Mouse (Mus musculus): Measurements from ENCODE around the gene Ascc1.
A peak's percentile ranks its signal among the peaks of the same experiment; 100 is the strongest.

Ascc1 gene

GRCm38 (mm10) chr10:60016223-60016622, 13.6 kb downstream of the Ascc1 start:
- DNase-seq (ENCODE audit: low read depth, low spot score), result no peak

DNA sequence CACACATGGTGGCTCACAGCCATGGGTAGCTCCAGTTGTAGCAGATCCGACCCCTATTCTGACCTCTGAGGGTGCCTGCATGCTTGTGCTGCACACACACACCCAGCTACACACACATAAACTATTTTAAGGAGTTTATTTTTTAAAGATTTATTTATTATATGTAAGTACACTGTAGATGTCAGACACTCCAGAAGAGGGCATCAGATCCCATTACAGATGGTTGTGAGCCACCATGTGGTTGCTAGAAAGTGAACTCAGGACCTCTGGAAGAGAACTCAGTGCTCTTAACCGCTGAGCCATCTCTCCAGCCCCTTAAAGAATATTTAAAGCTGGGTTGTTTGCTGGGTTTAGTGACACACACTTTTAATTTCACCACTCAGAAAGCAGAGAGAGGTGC, 16.7 kb downstream of the Ascc1 start:
- DNase-seq (ENCODE audit: low read depth, low spot score), result peak; percentile 9

DNA sequence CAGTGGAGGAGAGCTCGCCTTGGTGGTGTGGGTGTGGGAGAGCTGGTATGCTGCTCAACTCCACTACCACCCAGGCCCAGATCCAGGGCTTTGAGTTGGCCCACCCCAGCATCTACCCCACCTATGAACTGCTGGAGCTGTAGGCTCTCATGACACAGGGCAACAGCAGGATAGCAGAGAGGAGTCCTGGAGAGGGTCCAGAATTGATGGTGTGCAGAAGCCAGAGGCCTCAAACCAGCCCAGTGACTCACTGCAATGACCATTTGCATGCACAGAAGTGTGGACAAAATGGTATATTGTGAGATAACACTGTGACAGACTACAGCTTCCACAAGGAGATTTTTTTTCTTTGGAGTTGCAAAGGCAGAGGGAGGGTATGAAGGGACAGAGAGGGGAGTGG, 21.1 kb downstream of the Ascc1 start:
- DNase-seq (ENCODE audit: low read depth, low spot score), result peak; percentile 68

DNA sequence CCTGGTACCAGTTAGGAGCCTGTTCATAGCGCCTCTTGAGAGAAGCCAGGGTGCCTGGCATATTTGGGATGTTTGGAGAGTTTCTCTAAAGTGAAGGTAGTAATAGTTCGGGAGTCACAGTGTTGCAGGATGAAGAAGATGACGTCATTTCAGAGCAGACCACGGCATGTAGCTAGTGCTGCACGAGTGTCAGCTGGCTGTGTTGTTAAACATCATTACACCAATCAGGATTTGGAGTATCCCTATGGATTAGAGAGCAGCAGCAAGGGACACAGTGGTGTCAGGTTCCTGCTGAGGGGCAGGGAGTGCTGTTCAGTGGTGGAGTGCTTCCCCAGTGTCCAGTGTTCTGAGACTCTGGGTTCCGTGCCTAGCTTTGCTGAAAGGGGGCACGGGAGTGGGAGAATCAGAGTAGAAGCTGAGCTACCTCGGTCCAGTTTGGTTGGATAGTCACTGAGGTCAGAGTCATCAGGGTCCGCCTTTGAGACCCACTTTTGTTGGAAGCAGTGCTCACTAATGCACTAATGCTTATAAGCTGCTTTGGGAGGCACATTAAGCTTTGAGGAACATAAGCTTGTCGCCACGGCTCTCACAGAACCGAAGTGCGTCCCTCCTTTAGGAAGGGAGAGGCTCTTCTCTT, 24.3 kb downstream of the Ascc1 start:
- DNase-seq (ENCODE audit: low read depth, low spot score), result no peak

- DNase-seq (ENCODE audit: low read depth, low spot score), result no peak
Observed at GRCm38 (mm10) chr10:60027619-60028084, 25.0 kb downstream of the Ascc1 start.

- DNase-seq (ENCODE audit: low read depth, low spot score), result no peak
Observed at GRCm38 (mm10) chr10:60028181-60028580, 25.6 kb downstream of the Ascc1 start.

GRCm38 (mm10) chr10:60028979-60029378, 26.4 kb downstream of the Ascc1 start:
- no peak for DNase-seq (ENCODE audit: low read depth, low spot score)

DNA sequence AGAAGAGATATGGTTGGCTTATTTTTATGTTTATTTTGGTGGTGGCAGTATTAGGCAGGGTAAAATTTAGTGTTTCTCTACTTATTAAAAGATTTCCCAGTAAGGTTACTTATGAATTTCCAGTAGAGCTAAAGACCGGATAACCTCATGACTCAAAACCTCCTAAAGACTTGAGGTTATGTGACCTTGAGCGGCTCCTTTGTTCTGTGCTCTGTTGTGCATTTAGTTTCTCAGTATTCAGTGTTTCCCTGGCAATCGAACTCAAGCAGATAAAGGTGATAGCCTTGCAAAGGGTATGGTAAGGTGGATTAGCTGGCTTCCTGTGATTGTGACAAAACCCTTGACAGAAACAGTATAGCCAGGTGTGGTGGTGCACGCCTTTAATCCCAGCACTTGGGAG, 26.8 kb downstream of the Ascc1 start:
- DNase-seq (ENCODE audit: low read depth, low spot score), result no peak

DNA sequence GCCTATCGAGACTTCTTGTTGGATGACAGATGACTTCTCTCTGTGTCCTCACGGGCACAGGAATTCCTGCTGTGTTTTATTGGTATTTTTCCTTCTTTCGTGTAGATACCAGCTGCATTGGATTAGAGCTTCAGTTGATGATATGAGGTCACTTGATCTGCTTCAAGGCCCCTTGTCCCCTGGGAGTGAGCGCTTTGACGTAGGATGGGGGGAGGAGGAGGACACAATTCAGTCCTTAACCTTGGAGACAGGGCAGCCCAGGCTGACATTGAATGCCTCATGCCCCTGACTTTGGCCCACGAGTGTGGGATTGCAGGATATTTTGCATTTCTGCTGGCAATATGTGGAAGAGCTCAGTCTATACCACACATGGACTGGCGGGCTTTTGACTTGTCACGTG, 29.0 kb downstream of the Ascc1 start:
- no peak for DNase-seq (ENCODE audit: low read depth, low spot score)

DNA sequence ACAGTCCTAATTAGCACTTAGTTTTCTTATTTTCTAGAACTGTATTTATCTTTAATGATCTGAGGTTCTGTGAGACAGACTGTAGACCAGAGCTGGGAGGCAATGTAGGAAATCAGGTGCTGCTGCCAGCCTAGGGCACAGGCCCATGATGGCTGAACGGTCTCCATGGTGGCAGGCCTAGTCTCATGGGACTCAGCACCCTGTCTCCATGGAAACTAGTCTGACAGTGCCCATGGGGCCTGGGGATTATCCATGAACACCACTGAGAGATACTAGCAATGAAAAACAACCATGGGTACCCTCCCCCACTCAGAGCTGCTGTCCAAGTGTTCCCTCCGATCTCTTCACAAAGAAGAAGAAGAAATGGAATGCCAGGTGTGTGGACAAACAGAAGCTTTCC, 29.4 kb downstream of the Ascc1 start:
- no peak for DNase-seq (ENCODE audit: low read depth, low spot score)

GRCm38 (mm10) chr10:60032622-60033021, 30.0 kb downstream of the Ascc1 start:
- no peak for DNase-seq (ENCODE audit: low read depth, low spot score)

GRCm38 (mm10) chr10:60033064-60033463, 30.5 kb downstream of the Ascc1 start:
- DNase-seq (ENCODE audit: low read depth, low spot score), result no peak

DNA sequence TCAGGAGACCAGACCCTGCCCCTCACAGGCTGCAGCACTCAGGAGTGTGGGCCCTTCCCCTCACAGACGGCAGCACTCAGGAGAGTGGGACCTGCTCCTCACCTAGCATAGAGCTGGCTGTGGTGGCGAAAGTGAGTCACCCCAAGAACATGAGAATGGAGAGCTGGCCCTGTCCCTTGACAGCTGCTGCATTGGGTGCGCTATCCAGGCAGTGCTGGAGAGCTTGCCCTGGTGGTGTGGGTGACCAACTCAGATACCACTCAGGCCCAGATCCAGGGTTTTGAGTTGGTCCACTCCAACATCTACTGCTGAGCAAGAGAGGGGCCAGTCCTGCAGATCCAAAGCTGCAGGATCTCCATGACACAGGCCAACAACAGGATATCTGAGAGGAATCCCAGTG, 32.0 kb downstream of the Ascc1 start:
- DNase-seq (ENCODE audit: low read depth, low spot score), result peak; percentile 3

DNA sequence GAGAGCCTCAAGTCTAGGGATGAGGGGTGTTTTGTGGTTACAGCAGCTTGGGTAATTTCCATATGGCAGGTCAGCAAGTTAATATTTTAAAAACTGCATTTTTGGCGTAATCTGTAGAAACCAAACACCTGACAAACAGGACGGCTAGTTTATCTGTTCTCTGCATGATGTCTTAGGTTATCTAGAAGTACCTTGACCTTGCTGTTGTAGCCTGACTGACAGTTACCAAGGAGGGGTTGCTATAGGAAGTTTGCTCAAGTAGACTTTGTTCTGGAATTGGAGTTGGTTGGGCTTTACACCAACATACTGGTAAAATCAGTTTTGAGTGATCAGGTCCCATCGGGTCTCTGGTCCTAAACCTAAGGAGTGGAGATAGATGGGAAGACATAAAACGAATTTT, 33.1 kb downstream of the Ascc1 start:
- no peak for DNase-seq (ENCODE audit: low read depth, low spot score)

- DNase-seq (ENCODE audit: low read depth, low spot score), result no peak
Observed at GRCm38 (mm10) chr10:60042350-60042922, 39.8 kb downstream of the Ascc1 start.

- no peak for DNase-seq (ENCODE audit: low read depth, low spot score)
Observed at GRCm38 (mm10) chr10:60046696-60047095, 44.1 kb downstream of the Ascc1 start.

DNA sequence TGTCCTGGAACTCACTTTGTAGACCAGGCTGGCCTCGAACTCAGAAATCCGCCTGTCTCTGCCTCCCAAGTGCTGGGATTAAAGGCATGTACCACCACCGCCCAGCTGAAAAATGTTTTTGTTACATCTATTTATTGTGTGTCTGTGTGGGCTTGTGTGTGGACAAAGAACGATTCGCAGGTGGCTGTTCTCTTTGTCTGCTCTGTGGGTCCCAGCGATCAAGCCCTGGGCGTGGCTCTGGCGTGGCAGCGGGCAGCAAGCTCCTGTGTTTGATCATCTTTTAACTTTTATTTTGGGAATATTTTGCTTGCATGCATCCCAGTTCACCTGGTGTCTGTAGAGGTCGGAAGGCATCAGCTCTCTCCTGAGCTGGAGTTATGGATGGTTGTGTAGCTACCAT, 48.0 kb downstream of the Ascc1 start:
- DNase-seq (ENCODE audit: low read depth, low spot score), result no peak

- DNase-seq (ENCODE audit: low read depth, low spot score), result no peak
Observed at GRCm38 (mm10) chr10:60053073-60053472, 50.5 kb downstream of the Ascc1 start.

- no peak for DNase-seq (ENCODE audit: low read depth, low spot score)
Observed at GRCm38 (mm10) chr10:60062173-60062572, 59.6 kb downstream of the Ascc1 start.

- DNase-seq (ENCODE audit: low read depth, low spot score), result no peak
Observed at GRCm38 (mm10) chr10:60062931-60063330, 60.3 kb downstream of the Ascc1 start.

DNA sequence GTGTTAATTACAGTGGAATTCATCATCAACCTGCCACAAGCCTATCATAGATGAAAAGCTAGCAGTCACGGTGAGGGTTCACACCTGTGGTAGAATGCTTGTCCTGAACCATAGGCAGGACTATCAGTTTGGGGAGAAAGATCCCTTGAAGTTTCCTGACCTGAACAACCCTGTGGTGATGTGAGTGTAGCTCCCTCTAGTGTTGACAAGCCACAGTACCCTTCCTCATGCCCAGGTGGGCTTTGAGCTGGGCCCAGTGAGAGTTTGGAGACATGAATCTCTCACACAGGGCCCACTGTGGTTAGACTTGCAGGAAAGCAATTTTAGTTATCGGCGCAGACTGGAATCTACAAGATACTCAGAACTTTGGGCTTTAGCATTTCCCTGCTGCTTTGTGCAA, 63.9 kb downstream of the Ascc1 start:
- peak; percentile 45 for DNase-seq (ENCODE audit: low read depth, low spot score)

DNA sequence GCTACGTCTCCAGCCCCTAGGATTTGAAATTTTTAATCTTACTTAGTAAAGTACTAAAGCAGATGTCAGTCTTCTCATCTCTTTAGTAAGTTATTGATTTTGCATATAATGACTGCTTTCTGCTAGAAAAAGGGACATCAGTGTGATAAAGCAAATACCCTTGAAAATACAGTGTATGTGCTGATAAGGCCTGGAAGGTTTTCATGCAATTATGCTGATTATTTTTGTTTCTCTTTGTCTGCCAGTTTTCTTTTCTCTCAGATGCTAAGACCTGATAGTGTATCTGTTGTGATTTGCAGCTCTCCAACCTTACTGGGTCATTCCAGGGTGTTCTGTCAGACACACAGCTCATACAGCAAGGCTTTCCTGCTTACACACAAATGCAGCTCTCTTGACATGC, 72.6 kb downstream of the Ascc1 start:
- no peak for DNase-seq (ENCODE audit: low read depth, low spot score)

GRCm38 (mm10) chr10:60077226-60077625, 74.6 kb downstream of the Ascc1 start:
- DNase-seq (ENCODE audit: low read depth, low spot score), result no peak
